Mouse (Mus musculus) hindbrain, embryonic 12.5 days (tissue): ENCODE data around the gene Zfp52. TPM values are rescaled to one million over a fixed set of nuclear protein-coding genes. Genes with fewer than 3 reads are reported as not detected.

Experiments
- ATAC-seq: fragments of 200-750 bp; cut with Nextera tagmentation; 2 replicates; pipeline ENCODE4 v1.8.0; 2017; ENCODE audit warnings: moderate TSS enrichment; ENCODE audit not compliant: low FRiP score
- H3K27ac ChIP-seq: fragments of 300-500 bp; sonication (generic); 2 replicates; pipeline ENCODE4 v1.5.1; 2016; ENCODE audit warnings: mild to moderate bottlenecking
- H3K27me3 ChIP-seq: fragments of 300-500 bp; sonication (generic); 2 replicates; pipeline ENCODE4 v1.6.1; 2016; ENCODE audit warnings: mild to moderate bottlenecking
- H3K36me3 ChIP-seq: fragments of 300-500 bp; sonication (generic); 2 replicates; pipeline ENCODE4 v1.6.1; 2016; ENCODE audit warnings: mild to moderate bottlenecking
- H3K4me1 ChIP-seq: fragments of 300-500 bp; sonication (generic); 2 replicates; pipeline ENCODE4 v1.6.1; 2016
- H3K4me2 ChIP-seq: fragments of 300-500 bp; sonication (generic); replicated peaks from 2 replicates; pipeline ENCODE4 v1.6.1; 2016; ENCODE audit warnings: mild to moderate bottlenecking
- H3K4me3 ChIP-seq: fragments of 300-500 bp; sonication (generic); 2 replicates; pipeline ENCODE4 v1.5.1; 2016; ENCODE audit warnings: mild to moderate bottlenecking
- H3K9ac ChIP-seq: fragments of 300-500 bp; sonication (generic); 2 replicates; pipeline ENCODE4 v1.6.1; 2016; ENCODE audit warnings: mild to moderate bottlenecking, moderate library complexity
- H3K9me3 ChIP-seq: fragments of 300-500 bp; sonication (generic); replicated peaks from 2 replicates; pipeline ENCODE4 v1.6.1; 2016; ENCODE audit warnings: mild to moderate bottlenecking
- WGBS: fragments of 180-500 bp; shearing (Covaris S2); methylation state at CpG from one replicate; pipeline ENCODE4 v1.1.7; 2016; 5-methylcytosine and 5-hydroxymethylcytosine counted together
- polyA plus RNA-seq: library from polyadenylated mRNA; unstranded; fragments of >200 nt; fragmentation: Nextera tagmentation; extraction: Ambion mirVana; gene quantifications from 2 replicates; pipeline ENCODE4 v1.2.1, GENCODE M21; 2016

The Zfp52 gene
- 2.7 and 3.3 TPM in 2 replicates for polyA plus RNA-seq

DNA sequence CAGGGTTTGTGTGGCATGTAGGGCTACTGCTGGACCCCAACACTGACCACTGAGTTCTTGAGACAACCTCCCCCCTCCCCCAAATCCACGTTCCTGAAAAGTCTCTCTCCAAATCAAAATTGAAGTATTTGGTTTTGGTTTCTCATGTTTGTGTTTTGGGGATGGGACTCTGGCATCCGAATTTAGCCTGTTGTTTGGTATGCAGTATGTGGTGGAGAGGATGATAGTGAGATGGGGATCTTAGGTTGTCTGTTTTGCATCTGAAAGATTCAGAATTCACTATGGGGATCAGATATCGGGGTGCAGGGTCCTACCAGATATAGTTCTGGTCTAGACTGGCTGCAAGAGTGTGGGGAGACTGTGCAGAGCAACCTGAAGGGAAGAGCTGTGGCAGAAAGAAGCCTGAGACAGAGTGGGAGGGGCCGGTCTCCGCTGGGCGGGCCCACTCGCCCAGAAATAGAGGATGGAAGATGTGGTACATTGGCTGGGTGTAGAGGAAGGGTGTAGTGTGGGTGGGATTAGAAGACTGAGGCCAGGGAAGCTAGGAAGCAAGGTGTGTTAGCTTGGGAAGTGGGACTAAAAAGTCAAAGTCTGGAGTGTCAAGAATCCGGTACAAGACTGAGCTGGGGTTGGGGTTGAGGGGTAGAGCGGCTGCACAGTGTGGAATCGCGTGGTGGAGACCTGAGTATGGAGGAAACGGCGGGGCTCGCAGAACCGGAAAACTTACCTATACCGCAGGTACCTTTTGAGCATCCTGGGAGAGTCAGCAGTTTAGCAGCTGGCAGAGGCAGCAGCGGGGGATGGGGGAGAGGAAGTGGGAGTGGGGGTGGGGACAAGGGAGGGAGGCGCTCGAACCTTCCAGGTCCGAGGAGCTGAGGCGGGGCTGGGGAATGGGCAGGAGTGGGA, at the start of gene Zfp52:
TSS of gene Zfp52 (plus strand) at position 444 of the 906 bp plus-strand sequence.
- 6% methylated on average over 21 of the region's 21 CpGs for WGBS
- Histone ChIP-seq H3K4me2 (peak within 1 kb of the TSS; percentile 65), H3K36me3 (no peaks in the 10 kb centered on the region), H3K27ac (0 out of 2 replicates have a peak within 1 kb of the TSS, but pooled peaks have one; percentile 0), H3K4me3 (peak within 1 kb of the TSS; percentile 32), H3K4me1 (peaks cover 15% of the 10 kb centered on the region), H3K9me3 (no peaks in the 10 kb centered on the region), H3K9ac (peak within 1 kb of the TSS; percentile 49), H3K27me3 (no peaks in the 10 kb centered on the region)
- peak; percentile 32 for ATAC-seq

DNA sequence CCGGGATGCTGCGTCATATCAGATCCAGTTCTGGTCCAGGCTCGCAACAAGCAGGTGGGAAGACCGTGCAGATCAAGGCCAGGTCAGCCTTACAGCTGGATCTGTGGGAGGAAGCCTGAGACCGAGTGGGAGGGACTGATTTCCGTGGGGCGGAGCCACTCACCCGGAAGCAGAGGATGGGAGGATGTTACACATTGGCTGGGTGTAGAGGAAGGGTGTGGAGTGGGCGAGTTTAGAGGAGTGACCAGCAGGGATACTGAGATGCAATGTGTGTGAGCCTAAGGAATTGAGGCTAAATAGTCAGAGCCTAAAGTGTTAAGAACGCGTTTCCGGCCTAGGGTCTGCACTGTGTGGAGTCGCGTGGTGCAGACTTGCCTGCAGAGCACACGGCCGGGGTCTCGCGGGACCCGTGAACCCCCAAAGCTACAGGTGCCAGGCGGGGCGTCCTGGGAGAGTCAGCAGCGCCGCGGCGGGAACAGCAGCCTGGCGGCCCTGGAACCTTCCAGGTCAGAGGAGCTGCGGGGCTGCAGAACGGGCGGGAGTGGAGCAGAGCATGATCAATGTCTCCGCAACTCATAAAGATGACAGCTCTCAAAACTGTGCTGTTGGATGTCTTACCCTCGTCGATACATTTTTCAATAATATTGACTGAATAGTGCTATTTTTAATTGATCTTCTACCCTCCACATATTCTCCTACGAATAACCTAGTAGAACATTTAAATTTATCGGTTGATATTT, 46.4 kb upstream of the Zfp52 start, which contains the start of gene Zfp53:
TSS of gene Zfp53 (plus strand) at position 239 of the 740 bp plus-strand sequence.
- peaks cover 4% of the 10 kb centered on the region for H3K36me3 ChIP-seq
- WGBS = 1% methylated on average over 34 of the region's 34 CpGs
- ATAC-seq = peak; percentile 100
- H3K4me1 ChIP-seq = peaks cover 8% of the 10 kb centered on the region; the same call in 1 of the 2 replicates
- no peaks in the 10 kb centered on the region for H3K9me3 ChIP-seq
- peak within 1 kb of the TSS; percentile 78 for H3K9ac ChIP-seq
- H3K27ac ChIP-seq = peak within 1 kb of the TSS; percentile 79
- peak within 1 kb of the TSS; percentile 74 for H3K4me3 ChIP-seq
- no peaks in the 10 kb centered on the region for H3K27me3 ChIP-seq
- peak within 1 kb of the TSS; percentile 76 for H3K4me2 ChIP-seq

DNA sequence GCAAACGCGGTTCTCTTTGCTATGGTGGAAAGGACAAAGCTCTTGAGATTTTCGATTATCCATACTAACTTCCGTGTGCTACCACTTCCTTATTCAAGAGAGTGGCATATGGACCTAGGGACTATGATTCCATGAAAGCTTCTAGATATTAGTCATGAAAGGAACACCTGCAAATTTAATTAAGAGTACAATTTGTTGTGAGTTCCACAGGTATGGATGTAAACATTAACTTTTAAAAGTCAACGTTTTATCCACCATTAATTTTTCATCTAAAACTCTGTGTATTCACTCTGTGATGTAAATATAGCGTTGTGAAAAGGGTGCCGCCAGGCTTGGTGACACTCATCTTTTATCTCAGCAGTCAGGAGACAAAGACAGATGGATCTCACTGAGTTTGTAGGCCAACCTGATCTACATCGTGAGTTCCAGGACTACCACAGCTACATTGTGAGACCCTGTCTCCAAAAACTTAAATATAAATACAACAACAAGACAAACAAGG, 45.8 kb upstream of the Zfp52 start:
- 18% methylated on average over 8 of the region's 8 CpGs for WGBS
- no peak overlapping the region for H3K27ac ChIP-seq
- ATAC-seq = peak; percentile 1; the same call in 1 of the 2 replicates

DNA sequence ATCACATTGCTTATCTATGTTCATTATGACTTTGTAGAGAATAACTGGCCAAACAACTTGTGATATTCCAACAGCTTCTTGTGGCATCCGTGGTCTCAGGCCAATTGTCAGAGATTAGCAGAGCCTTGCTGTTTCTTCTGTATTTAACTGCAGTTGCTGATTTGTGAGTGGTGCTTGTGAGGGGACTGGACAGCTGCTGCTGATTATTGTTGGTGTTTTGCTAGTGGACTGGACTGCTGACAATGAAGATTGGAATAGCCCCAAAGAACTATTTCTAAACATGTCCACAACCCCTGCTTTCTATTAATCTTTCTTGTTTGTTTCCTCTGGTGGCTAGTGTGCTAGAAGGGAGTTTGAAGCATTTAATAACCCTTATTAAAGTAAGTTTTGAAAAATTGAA, 34.0 kb upstream of the Zfp52 start:
- Histone ChIP-seq H3K4me3 (no peak overlapping the region), H3K4me2 (no peak overlapping the region), H3K27me3 (no peaks in the 10 kb centered on the region), H3K4me1 (no peaks in the 10 kb centered on the region), H3K36me3 (0 out of 2 replicates have a peak, but pooled peaks cover 7% of the 10 kb centered on the region), H3K27ac (no peak overlapping the region), H3K9me3 (no peaks in the 10 kb centered on the region), H3K9ac (no peak overlapping the region)
- 83% methylated on average over 1 of the region's 1 CpGs for WGBS
- ATAC-seq = no peak

More for the DNA sequence above, 45.8 kb upstream of the Zfp52 start:
- H3K36me3 ChIP-seq = peaks cover 4% of the 10 kb centered on the region
- H3K9ac ChIP-seq = peak overlapping the region; percentile 78
- peaks cover 8% of the 10 kb centered on the region; the same call in 1 of the 2 replicates for H3K4me1 ChIP-seq
- H3K4me2 ChIP-seq = peak overlapping the region; percentile 76
- peak overlapping the region; percentile 74 for H3K4me3 ChIP-seq
- H3K9me3 ChIP-seq = no peaks in the 10 kb centered on the region
- no peaks in the 10 kb centered on the region for H3K27me3 ChIP-seq

DNA sequence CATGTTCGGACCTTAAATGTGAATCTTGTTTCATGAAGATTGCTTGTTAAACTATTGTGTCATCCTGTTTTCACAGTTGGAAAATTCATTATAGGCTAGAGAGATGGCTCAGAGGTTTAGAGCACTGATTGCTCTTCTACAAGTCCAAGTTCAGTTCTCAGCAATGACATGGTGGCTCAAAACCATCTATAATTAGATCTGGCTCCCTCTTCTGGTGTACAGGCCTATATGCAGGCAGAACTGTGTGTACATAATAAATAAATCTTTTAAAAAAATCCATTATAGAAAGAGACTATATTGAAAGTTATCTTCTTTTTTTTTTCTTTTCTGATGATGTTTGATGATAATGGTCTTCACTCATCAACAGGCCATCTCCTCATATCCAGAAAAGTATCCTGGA, 30.8 kb upstream of the Zfp52 start:
- H3K4me1 ChIP-seq = no peaks in the 10 kb centered on the region
- no peak overlapping the region for H3K4me3 ChIP-seq
- WGBS = 96% methylated on average over 1 of the region's 1 CpGs
- ATAC-seq = no peak
- no peak overlapping the region for H3K27ac ChIP-seq
- H3K4me2 ChIP-seq = no peak overlapping the region
- no peak overlapping the region for H3K9ac ChIP-seq
- H3K27me3 ChIP-seq = no peaks in the 10 kb centered on the region
- peaks cover 16% of the 10 kb centered on the region for H3K36me3 ChIP-seq
- H3K9me3 ChIP-seq = no peaks in the 10 kb centered on the region

DNA sequence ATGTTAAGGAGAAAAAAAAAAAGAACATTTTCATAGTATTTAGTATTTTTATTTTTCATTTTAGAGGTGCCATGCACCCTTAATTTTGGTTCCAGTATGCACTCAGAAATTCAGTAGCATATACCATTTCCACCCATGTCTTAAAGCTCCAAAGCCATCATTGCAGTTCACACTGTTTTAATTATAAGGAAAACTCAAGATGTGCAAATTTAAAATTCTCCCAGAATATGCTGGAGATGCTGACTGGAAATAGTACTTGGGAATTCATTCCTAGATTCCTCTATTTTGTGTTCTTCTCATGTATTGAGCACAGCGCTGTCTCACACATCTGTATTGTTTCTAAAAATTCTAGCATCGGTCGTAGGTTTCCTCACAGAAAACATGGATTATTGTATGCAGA, 29.1 kb upstream of the Zfp52 start:
- Histone ChIP-seq H3K27me3 (no peaks in the 10 kb centered on the region), H3K4me1 (no peaks in the 10 kb centered on the region), H3K9me3 (no peaks in the 10 kb centered on the region), H3K4me3 (no peak overlapping the region), H3K36me3 (peaks cover 14% of the 10 kb centered on the region), H3K4me2 (no peak overlapping the region), H3K27ac (no peak overlapping the region), H3K9ac (no peak overlapping the region)
- ATAC-seq = no peak
- 93% methylated on average over 3 of the region's 3 CpGs for WGBS

DNA sequence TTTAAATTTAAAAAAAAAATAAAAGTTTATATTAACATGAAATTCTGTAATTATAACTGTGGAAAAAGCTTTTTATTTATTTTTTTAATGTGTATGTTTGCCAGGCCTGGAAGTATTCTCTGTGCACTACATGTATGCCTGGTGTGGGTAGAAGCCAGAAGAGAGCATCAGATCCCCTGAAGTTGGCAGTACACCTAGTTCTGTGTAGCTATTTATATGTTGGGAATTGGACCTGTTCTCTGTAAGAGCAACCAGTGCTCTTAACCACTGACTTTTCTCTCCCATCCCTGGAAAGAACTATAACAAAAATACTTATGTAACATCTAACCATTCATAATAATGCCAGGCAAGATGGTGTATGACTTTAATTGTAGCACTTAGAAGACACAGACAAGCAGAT, 25.6 kb upstream of the Zfp52 start:
- no peaks in the 10 kb centered on the region for H3K27me3 ChIP-seq
- no peak overlapping the region for H3K27ac ChIP-seq
- H3K4me2 ChIP-seq = no peak overlapping the region
- H3K4me1 ChIP-seq = no peaks in the 10 kb centered on the region
- peaks cover 12% of the 10 kb centered on the region for H3K36me3 ChIP-seq
- no peak overlapping the region for H3K4me3 ChIP-seq
- H3K9me3 ChIP-seq = no peaks in the 10 kb centered on the region
- H3K9ac ChIP-seq = no peak overlapping the region
- ATAC-seq = no peak

DNA sequence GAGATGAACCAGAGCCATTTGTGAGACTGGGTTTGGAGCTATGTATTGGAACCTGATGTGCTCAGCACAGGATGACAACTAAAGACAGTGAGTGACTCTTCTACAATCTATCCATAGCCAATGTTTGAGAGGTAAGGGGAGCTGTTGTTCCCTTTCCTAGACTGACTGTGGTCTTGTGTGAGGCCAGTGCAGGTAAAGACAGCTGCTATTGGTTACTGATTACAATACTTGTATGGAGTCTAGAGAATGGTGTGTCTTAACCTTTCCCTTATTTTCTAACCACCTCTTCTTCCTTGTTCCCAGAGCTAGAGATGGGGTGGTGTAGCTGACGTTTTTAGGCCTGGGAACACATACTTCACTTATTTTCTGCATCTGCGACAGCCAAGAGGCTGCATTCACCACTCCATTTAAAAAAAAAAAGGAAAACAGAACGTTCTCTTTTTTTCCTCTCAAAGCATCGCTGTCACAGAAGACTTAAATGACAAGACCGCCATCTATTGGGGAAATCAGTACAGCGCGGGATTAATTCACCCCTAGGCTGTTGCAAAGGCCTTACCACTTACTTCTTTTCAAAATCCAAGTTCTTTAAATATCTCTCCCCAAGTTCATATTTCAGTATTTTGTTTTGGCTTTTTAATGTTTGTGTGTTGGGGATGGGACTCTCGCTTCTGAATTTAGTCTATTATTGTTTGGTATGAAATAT, 19.8 kb upstream of the Zfp52 start:
- no peak overlapping the region for H3K27ac ChIP-seq
- 0 out of 2 replicates have a peak overlapping the region, but pooled peaks have one; percentile 10 for H3K9ac ChIP-seq
- no peaks in the 10 kb centered on the region for H3K36me3 ChIP-seq
- H3K4me3 ChIP-seq = peak overlapping the region; percentile 57; the same call in 1 of the 2 replicates
- peaks cover 7% of the 10 kb centered on the region; the same call in 1 of the 2 replicates for H3K4me1 ChIP-seq
- H3K4me2 ChIP-seq = peak overlapping the region; percentile 85
- ATAC-seq = peak; percentile 51
- no peaks in the 10 kb centered on the region for H3K27me3 ChIP-seq
- no peaks in the 10 kb centered on the region for H3K9me3 ChIP-seq
- WGBS = 3% methylated on average over 8 of the region's 8 CpGs

DNA sequence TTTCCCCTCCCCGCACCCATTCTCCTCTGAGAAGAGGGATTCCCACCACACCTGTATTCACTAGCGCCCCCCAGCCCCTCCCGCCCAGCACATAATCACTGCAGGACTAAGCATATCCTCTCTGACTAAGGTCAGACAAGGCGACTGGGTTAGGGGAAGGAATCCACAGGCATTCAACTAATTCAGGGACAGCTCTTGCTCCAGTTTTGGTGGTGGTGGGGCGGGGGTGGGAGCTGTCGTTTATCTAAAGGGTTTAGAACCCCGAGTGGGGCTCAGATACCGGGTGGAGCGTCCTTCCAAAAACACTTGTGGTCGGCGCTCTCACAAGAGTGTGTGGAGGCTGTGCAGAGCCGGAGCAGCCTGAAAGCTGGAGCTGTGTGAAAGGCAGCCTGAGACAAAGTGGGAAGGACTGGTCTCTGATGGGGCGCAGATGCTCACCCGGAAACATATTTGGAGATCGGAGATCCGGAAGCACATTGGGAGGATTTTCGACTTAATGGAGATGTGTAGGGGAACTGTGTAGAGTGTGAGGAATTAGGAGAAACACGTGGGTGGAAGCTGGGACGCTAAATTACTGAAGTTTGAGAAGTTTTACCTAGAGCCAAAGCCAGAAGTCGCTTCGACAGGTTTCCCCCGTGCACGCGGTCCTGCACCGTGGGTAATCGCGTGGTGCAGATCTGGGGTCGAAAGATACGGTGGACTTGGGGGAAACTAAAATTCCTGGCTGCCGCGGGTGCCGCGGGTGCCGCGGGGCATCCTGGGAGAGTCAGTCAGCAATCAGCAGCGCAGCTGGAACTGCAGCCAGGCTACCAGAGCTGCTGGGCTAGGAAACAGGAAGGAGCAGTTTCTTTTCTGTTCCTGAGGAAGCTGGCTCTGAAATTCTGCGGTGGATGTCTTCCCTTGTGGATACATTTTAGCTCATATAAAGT, 18.9 kb upstream of the Zfp52 start:
- Histone ChIP-seq H3K4me2 (peak overlapping the region; percentile 85), H3K9ac (peak overlapping the region; percentile 71), H3K4me1 (peaks cover 7% of the 10 kb centered on the region; the same call in 1 of the 2 replicates), H3K4me3 (peak overlapping the region; percentile 57), H3K9me3 (no peaks in the 10 kb centered on the region), H3K27me3 (no peaks in the 10 kb centered on the region), H3K27ac (peak overlapping the region; percentile 76), H3K36me3 (no peaks in the 10 kb centered on the region)
- peak; percentile 92 for ATAC-seq
- 3% methylated on average over 37 of the region's 37 CpGs for WGBS

DNA sequence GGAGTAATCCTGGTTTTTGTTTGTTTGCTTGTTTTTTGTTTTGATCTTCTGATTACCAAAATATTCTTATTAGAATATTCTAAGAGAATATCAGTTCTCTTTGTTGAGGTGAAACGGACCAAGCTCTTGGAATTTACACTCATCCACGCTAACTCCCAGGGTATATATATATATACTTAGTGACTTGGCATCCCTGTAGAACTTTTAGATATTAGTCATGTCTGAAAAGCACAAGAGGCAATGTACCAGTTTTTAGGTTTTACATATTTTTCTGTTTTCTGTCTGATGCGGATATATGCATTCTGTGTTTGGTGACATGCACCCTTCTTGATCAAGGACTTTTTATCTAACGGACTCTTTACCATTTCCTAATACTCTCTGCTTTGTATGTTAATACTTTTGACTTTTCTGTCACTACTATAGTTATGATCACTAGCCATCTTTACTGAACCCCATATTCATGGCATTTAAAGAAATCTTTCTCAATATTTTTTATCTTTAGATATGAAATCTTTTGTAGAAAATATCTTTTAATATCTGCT, 18.1 kb upstream of the Zfp52 start:
- Histone ChIP-seq H3K4me2 (peak overlapping the region; percentile 85), H3K27ac (peak overlapping the region; percentile 76), H3K27me3 (no peaks in the 10 kb centered on the region), H3K36me3 (no peaks in the 10 kb centered on the region), H3K9me3 (no peaks in the 10 kb centered on the region), H3K9ac (peak overlapping the region; percentile 71), H3K4me1 (peaks cover 7% of the 10 kb centered on the region; the same call in 1 of the 2 replicates), H3K4me3 (peak overlapping the region; percentile 57)
- ATAC-seq = peak; percentile 36; the same call in 1 of the 2 replicates
- 42% methylated on average over 4 of the region's 4 CpGs for WGBS
